Mouse (Mus musculus): ENCODE results near the gene Ahcy. TPM values are rescaled to one million over a fixed set of nuclear protein-coding genes. Genes with fewer than 3 reads are reported as not detected.
A peak's percentile ranks its signal among the peaks of the same experiment; 100 is the strongest.
"Not testable (repeated sequence)": the region's sequence is repeated elsewhere in the genome, so short reads cannot be mapped to it uniquely, and the experiment has no call there.

Ahcy gene
- polyA plus RNA-seq, 1 experiment from 2014 or later = 118 TPM

DNA sequence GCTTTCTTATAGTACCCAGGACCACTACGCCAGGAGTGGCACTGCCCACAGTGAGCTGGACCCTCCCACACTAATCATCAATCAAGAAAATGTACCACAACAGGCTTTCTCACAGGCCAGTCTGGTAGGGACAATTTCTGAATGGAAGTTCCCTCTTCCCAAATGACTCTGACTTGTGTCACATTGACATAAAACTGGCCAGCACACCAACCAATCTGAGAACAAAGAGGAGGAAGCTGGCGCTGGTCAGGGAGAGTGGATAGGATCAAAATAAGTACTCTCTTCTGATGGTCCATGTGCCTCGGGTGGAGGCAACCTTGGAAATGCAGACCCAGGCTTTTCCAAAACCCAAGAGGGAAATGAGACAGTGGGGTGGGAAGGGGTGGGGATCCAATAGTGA is 29.8 kb downstream of the Ahcy start:
- 0 out of 2 replicates have a peak, but pooled peaks cover 3% of the 10 kb centered on the region for H3K4me1 ChIP-seq (ENCODE audit: control insufficient read depth, insufficient read depth, low read length)
- no peak overlapping the region for H3K9ac ChIP-seq (ENCODE audit: low read depth, low read length)
- no peaks in the 10 kb centered on the region for H3K27me3 ChIP-seq (replicated peaks; ENCODE audit: control insufficient read depth, insufficient read depth, low read length)
- 63% methylated on average over 3 of the region's 3 CpGs for WGBS
- H3K4me3 ChIP-seq (ENCODE audit: low read length) = no peak overlapping the region
- no peak overlapping the region for H3K4me2 ChIP-seq (ENCODE audit: low read depth, low read length)
- H3K36me3 ChIP-seq (ENCODE audit: control insufficient read depth, insufficient read depth, low read length) = no peaks in the 10 kb centered on the region
- H3K9me3 ChIP-seq (ENCODE audit: control insufficient read depth, low read length) = no peaks in the 10 kb centered on the region
- H3K27ac ChIP-seq (ENCODE audit: low read length) = no peak overlapping the region
- no peak for ATAC-seq

DNA sequence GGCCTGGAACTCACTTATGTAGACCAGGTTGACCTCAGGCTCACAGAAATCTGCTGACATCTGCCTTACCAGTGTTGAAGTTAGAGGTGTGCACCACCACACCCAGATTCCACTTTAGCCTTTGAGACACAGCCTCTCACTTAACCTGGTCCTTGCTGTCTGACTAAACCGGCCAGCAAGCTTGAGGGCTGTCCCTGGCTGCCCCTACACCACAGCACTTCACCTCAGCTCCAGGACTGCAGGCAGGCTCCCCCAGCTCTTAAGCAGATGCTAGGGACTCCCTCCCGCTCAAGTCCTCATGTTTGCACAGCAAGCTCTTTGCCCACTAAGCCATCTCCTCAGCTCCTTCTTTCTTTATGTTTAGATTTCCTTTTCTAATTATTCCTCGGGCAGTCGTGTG is 34.3 kb downstream of the Ahcy start:
- Histone ChIP-seq H3K9ac (ENCODE audit: low read depth, low read length) (no peak overlapping the region), H3K36me3 (ENCODE audit: control insufficient read depth, insufficient read depth, low read length) (no peaks in the 10 kb centered on the region), H3K4me3 (ENCODE audit: low read length) (no peak overlapping the region), H3K4me2 (ENCODE audit: low read depth, low read length) (no peak overlapping the region), H3K9me3 (ENCODE audit: control insufficient read depth, low read length) (no peaks in the 10 kb centered on the region), H3K27ac (ENCODE audit: low read length) (no peak overlapping the region), H3K4me1 (ENCODE audit: control insufficient read depth, insufficient read depth, low read length) (no peaks in the 10 kb centered on the region), H3K27me3 (replicated peaks; ENCODE audit: control insufficient read depth, insufficient read depth, low read length) (no peaks in the 10 kb centered on the region)
- 55% methylated on average over 4 of the region's 4 CpGs for WGBS
- ATAC-seq = no peak

DNA sequence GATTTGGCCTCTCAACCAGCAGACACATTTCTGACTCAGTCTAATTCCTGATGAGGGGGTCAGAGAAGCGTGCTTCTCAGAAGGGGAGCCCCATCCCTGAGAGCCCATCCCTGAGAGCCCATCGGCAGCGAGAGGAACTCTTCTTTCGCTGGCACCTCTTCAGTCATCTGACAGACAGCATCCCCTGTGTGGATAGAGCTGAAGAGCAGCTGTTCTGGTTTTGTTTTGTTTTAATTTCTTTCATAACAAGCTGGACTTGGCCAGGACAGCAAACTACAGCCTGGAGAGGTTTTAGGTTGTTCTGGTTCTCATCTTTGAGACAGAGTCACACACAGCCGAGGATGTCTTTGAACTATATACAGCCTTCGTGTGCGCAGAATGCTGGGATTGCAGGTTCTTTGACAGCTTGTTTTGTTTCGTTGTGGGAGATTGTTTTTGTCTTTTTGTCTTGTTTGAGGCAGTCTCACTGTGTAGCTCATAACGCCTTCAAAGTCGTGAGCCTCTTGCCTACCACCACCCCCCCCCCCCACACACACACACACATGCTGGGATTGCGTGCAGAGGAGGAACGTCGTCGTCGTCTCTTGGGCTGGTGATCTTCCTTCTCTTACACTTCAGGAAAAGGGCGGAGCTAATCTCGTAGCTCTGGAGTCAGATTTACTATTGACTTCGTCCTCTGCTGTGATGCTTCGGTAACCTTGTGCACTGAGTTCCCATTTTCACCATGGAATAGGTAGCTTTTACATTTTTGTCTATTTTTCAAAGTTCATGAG is 41.2 kb downstream of the Ahcy start:
- Histone ChIP-seq H3K4me3 (ENCODE audit: low read length) (0 out of 2 replicates have a peak overlapping the region, but pooled peaks have one; percentile 5), H3K9ac (ENCODE audit: low read depth, low read length) (no peak overlapping the region), H3K4me1 (ENCODE audit: control insufficient read depth, insufficient read depth, low read length) (peaks cover 6% of the 10 kb centered on the region; the same call in 1 of the 2 replicates), H3K27ac (ENCODE audit: low read length) (no peak overlapping the region), H3K9me3 (ENCODE audit: control insufficient read depth, low read length) (no peaks in the 10 kb centered on the region), H3K36me3 (ENCODE audit: control insufficient read depth, insufficient read depth, low read length) (no peaks in the 10 kb centered on the region), H3K4me2 (ENCODE audit: low read depth, low read length) (0 out of 2 replicates have a peak overlapping the region, but pooled peaks have one; percentile 9), H3K27me3 (replicated peaks; ENCODE audit: control insufficient read depth, insufficient read depth, low read length) (no peaks in the 10 kb centered on the region)
- WGBS = 31% methylated on average over 19 of the region's 19 CpGs
- ATAC-seq = peak; percentile 28; the same call in 1 of the 2 replicates

DNA sequence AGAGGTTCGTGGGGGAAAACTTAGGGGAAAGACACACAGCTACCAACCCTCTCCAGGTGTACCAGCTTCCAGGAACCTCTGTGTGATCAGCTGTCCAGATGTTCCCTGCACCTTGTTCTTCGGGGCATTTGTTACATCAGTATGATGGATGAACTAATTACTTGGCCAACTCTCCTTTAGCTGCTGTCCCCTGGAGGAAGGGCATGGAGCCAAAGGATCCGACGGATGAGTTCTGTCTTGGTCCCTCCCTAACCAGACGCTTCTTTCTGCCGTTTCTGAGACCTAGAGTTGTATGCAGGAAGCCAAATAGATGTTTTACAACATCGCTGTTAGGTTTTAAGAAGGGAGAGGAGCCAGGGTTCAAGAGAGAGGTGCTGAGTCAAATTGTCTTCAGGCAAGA is 43.5 kb downstream of the Ahcy start:
- no peaks in the 10 kb centered on the region for H3K36me3 ChIP-seq (ENCODE audit: control insufficient read depth, insufficient read depth, low read length)
- whole genome bisulfite sequencing = 49% methylated on average over 7 of the region's 7 CpGs
- no peaks in the 10 kb centered on the region for H3K9me3 ChIP-seq (ENCODE audit: control insufficient read depth, low read length)
- no peak overlapping the region for H3K4me2 ChIP-seq (ENCODE audit: low read depth, low read length)
- H3K27me3 ChIP-seq (replicated peaks; ENCODE audit: control insufficient read depth, insufficient read depth, low read length) = no peaks in the 10 kb centered on the region
- H3K27ac ChIP-seq (ENCODE audit: low read length) = no peak overlapping the region
- no peak overlapping the region for H3K9ac ChIP-seq (ENCODE audit: low read depth, low read length)
- H3K4me3 ChIP-seq (ENCODE audit: low read length) = no peak overlapping the region
- ATAC-seq = no peak
- peaks cover 6% of the 10 kb centered on the region; the same call in 1 of the 2 replicates for H3K4me1 ChIP-seq (ENCODE audit: control insufficient read depth, insufficient read depth, low read length)

DNA sequence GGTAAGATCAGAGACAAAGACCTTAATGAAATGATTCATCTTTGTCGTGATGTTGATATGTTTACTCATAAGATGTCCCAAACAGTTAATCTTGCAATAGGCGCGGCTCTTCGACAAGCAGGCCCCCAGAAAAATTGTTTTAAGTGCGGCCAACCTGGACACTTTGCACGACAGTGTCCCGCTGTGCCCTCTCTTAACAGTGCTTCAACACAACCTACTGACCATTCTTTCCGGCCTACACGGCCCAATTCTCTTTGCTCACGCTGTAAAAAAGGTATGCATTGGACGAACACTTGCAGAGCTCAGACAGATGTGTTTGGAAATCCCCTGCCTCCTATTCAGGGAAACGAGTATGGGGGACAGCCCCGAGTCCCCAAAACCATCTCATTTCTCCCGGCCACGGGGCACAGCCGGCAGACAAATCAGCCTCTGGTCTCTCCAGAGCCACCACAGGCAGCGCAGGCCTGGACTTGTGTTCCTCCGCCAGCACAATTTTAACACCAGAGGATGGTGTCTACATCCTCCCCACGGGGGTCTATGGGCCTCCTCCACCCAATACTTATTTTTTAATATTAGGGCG is 54.0 kb downstream of the Ahcy start:
- not testable (repeated sequence) for H3K9me3 ChIP-seq (ENCODE audit: control insufficient read depth, low read length); H3K4me1 ChIP-seq (ENCODE audit: control insufficient read depth, insufficient read depth, low read length); ATAC-seq; H3K36me3 ChIP-seq (ENCODE audit: control insufficient read depth, insufficient read depth, low read length); H3K27ac ChIP-seq (ENCODE audit: low read length); H3K4me3 ChIP-seq (ENCODE audit: low read length); H3K9ac ChIP-seq (ENCODE audit: low read depth, low read length); H3K27me3 ChIP-seq (replicated peaks; ENCODE audit: control insufficient read depth, insufficient read depth, low read length)
- WGBS = 48% methylated on average over 20 of the region's 20 CpGs
- peak overlapping the region; percentile 92; the same call in 1 of the 2 replicates for H3K4me2 ChIP-seq (ENCODE audit: low read depth, low read length)

DNA sequence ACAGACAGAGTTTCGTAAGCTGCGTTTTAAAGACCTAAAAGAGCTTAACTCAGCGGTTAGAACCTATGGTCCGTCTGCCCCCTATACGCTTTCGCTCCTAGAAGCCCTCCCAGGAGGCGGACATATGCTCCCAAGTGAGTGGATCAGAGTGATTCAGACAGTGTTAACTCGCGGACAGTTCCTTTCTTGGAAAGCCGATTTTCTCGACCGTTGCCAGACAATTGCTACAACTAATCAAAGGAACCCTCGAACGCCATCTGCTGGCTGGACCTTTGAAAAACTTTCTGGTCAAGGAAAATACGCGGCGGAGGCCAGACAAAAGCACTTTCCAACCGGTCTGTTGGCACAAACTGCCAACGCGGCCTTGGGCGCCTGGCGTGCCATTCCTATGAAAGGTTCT is 54.6 kb downstream of the Ahcy start:
- ATAC-seq = peak; percentile 87; the same call in 1 of the 2 replicates
- Histone ChIP-seq H3K4me2 (ENCODE audit: low read depth, low read length) (peak overlapping the region; percentile 92), H3K36me3 (ENCODE audit: control insufficient read depth, insufficient read depth, low read length) (no peaks in the 10 kb centered on the region), H3K27ac (ENCODE audit: low read length) (peak overlapping the region; percentile 45), H3K4me1 (ENCODE audit: control insufficient read depth, insufficient read depth, low read length) (peaks cover 4% of the 10 kb centered on the region; the same call in 1 of the 2 replicates), H3K9me3 (ENCODE audit: control insufficient read depth, low read length) (no peaks in the 10 kb centered on the region), H3K9ac (ENCODE audit: low read depth, low read length) (peak overlapping the region; percentile 69), H3K27me3 (replicated peaks; ENCODE audit: control insufficient read depth, insufficient read depth, low read length) (no peaks in the 10 kb centered on the region), H3K4me3 (ENCODE audit: low read length) (peak overlapping the region; percentile 49)
- WGBS = under 1% methylated on average over 22 of the region's 22 CpGs

DNA sequence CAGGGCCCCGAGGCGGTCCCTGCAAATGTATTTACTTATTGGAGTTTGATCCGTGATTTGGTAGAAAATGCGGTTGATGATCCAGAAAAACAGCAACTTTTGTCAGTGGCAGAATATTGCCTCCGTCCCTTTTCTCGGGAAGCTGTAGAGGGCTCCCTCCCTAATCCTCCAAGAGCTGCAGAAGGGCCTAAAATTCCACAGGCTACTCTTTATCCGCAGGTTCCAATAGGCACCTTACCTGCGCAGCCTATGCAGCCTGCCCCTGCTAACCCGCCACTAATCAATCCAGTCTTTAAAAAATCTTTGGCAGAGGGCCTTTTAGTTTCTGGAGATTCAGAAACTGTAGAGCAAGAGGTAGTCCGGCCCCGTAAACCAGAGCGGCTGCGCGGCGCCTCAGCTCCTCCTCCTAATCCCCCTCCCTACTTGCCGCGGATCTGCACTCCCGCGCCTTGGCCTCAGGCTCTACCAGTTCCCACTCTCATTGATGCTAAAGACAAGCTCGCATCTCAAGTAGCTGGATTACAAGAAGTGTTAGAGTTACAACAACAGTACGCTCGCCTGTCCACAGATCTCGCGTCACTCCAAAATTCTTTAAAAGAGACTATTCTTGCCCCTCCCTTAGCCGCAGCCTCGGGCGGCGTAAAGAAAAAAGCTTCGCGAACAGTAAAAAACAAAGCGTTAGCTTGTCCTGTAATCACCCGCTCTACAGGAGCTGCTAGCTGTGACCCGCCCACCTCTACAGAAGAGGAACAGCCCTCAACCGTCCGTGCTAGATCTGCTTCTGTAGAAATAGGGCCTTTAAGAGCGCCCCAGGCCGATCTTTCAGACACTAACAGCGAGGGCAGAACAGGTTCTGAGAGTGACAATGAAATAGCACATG is 55.3 kb downstream of the Ahcy start:
- Histone ChIP-seq H3K36me3 (ENCODE audit: control insufficient read depth, insufficient read depth, low read length) (no peaks in the 10 kb centered on the region), H3K4me1 (ENCODE audit: control insufficient read depth, insufficient read depth, low read length) (peaks cover 4% of the 10 kb centered on the region; the same call in 1 of the 2 replicates), H3K27me3 (replicated peaks; ENCODE audit: control insufficient read depth, insufficient read depth, low read length) (no peaks in the 10 kb centered on the region), H3K9ac (ENCODE audit: low read depth, low read length) (peak overlapping the region; percentile 69), H3K4me2 (ENCODE audit: low read depth, low read length) (peak overlapping the region; percentile 92), H3K27ac (ENCODE audit: low read length) (peak overlapping the region; percentile 45), H3K9me3 (ENCODE audit: control insufficient read depth, low read length) (no peaks in the 10 kb centered on the region), H3K4me3 (ENCODE audit: low read length) (peak overlapping the region; percentile 49)
- 1% methylated on average over 38 of the region's 38 CpGs for WGBS
- ATAC-seq = peak; percentile 92

DNA sequence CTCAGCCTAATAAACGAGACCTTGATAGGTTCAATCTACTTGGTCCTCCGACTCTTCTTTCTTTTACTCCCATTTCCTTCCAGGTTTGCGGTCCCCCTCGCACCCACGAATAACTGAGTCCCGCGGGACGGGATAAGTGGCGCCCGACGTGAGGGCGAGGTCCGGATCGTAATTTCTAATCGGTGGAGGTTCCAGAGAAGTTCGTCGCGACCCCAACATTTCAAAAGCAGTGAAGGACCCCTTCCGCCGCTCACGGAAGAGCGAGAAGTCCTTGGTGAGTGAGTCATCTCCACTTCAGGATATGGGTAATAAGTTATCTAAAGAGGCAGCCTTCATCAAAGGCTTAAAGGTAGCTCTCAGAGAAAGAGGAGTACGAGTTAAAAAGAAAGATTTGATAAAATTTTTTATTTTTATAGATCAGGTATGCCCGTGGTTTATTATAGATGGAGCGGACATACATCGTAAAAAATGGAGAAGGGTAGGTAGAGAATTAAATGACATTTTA is 56.0 kb downstream of the Ahcy start, which contains the start of gene Gm14226:
Gene Gm14226 (plus strand): TSS at position 16 of the 505 bp plus-strand sequence.
- H3K36me3 ChIP-seq (ENCODE audit: control insufficient read depth, insufficient read depth, low read length); H3K4me1 ChIP-seq (ENCODE audit: control insufficient read depth, insufficient read depth, low read length); H3K27me3 ChIP-seq (replicated peaks; ENCODE audit: control insufficient read depth, insufficient read depth, low read length); ATAC-seq; H3K9me3 ChIP-seq (ENCODE audit: control insufficient read depth, low read length): not testable (repeated sequence)
- Histone ChIP-seq H3K4me2 (ENCODE audit: low read depth, low read length) (peak within 1 kb of the TSS; percentile 92), H3K9ac (ENCODE audit: low read depth, low read length) (peak within 1 kb of the TSS; percentile 69), H3K4me3 (ENCODE audit: low read length) (peak within 1 kb of the TSS; percentile 49), H3K27ac (ENCODE audit: low read length) (peak within 1 kb of the TSS; percentile 45)
- WGBS = 2% methylated on average over 22 of the region's 26 CpGs

DNA sequence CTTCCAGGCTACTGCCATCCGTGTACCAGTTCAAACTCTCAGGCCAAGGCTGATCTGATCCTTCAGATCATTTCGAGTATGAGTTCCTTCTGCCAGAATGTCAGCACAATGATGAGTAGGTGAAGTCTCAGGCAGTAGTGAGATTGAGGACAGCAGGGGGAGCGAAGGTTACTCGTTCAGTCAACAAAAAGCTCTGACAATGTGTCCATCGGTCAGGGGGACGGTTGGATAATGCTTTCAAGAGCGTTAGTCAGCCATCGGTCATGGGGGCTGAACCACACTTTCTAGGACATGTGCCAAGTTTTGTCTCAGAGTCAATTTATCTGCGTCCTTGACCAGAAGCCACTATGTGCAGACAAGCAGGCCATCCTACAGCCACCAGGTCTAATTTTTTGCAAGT is 57.5 kb downstream of the Ahcy start:
- H3K4me1 ChIP-seq (ENCODE audit: control insufficient read depth, insufficient read depth, low read length); H3K27me3 ChIP-seq (replicated peaks; ENCODE audit: control insufficient read depth, insufficient read depth, low read length); H3K4me2 ChIP-seq (ENCODE audit: low read depth, low read length); ATAC-seq; H3K9ac ChIP-seq (ENCODE audit: low read depth, low read length); H3K27ac ChIP-seq (ENCODE audit: low read length); H3K9me3 ChIP-seq (ENCODE audit: control insufficient read depth, low read length); H3K4me3 ChIP-seq (ENCODE audit: low read length); H3K36me3 ChIP-seq (ENCODE audit: control insufficient read depth, insufficient read depth, low read length): not testable (repeated sequence)
- WGBS = 32% methylated on average over 6 of the region's 9 CpGs

Data from intestine, embryonic 16.5 days (tissue).